12 mouse cellular contexts compared by ENCODE assay signal in genomic region chr12:108609446-108609845, GRCm38 (mm10).
"Had no signal": no experiment of that assay in that cellular context is flagged by ENCODE, and none has a peak within 500 bp of the region (broad histone marks: within the 10 kb centered on the region; RNA-seq: fewer than 3 reads in every experiment).

No protein-coding gene starts in this region.

- H3K27ac ChIP-seq: intestine, embryonic 15.5 days; limb, embryonic 15.5 days; midbrain, embryonic 12.5 days; stomach, embryonic 15.5 days had no signal

- H3K9ac ChIP-seq: intestine, embryonic 15.5 days; limb, embryonic 15.5 days; midbrain, embryonic 12.5 days; stomach, embryonic 15.5 days had no signal

- H3K27me3 ChIP-seq: intestine, embryonic 15.5 days; limb, embryonic 15.5 days; midbrain, embryonic 12.5 days; stomach, embryonic 15.5 days had no signal

- H3K4me2 ChIP-seq: intestine, embryonic 15.5 days; limb, embryonic 15.5 days; midbrain, embryonic 12.5 days; stomach, embryonic 15.5 days had no signal

- ATAC-seq: intestine, embryonic 15.5 days had no signal

- H3K4me3 ChIP-seq: intestine, embryonic 15.5 days; limb, embryonic 15.5 days; megakaryocyte, embryonic 14.5 days; midbrain, embryonic 12.5 days; stomach, embryonic 15.5 days had no signal

- H3K36me3 ChIP-seq: intestine, embryonic 15.5 days; stomach, embryonic 15.5 days had no signal

- DNase-seq: kidney, adult 18-20 months; kidney, postnatal 10 days; layer of hippocampus, adult 9-11 months; layer of hippocampus, postnatal 36 days; lung, adult 2 months; right cerebral cortex, postnatal 14 days; thymus, postnatal 4 days had no signal

- H3K9me3 ChIP-seq: intestine, embryonic 15.5 days; limb, embryonic 15.5 days; megakaryocyte, embryonic 14.5 days; midbrain, embryonic 12.5 days; stomach, embryonic 15.5 days had no signal
